Mouse (Mus musculus) lung, embryonic 16.5 days (tissue): ENCODE data around the gene Snx21. TPM values are rescaled to one million over a fixed set of nuclear protein-coding genes. Genes with fewer than 3 reads are reported as not detected.

Experiments used
- ATAC-seq: fragments of 200-750 bp; cut with Nextera tagmentation; 2 replicates; pipeline ENCODE4 v1.8.0; 2017; ENCODE audit warnings: low read depth, mild to moderate bottlenecking, moderate library complexity
- H3K27ac ChIP-seq: fragments of 300-500 bp; sonication (generic); 2 replicates; pipeline ENCODE4 v1.5.1; 2014; ENCODE audit warnings: mild to moderate bottlenecking, control low read depth, low read length
- H3K27me3 ChIP-seq: fragments of 300-500 bp; sonication (generic); 2 replicates; pipeline ENCODE4 v1.6.1; 2014; ENCODE audit warnings: low read depth, low read length, mixed read lengths; ENCODE audit not compliant: control insufficient read depth, insufficient read depth
- H3K36me3 ChIP-seq: fragments of 300-500 bp; sonication (generic); 2 replicates; pipeline ENCODE4 v1.6.1; 2014; ENCODE audit warnings: low read length; ENCODE audit not compliant: control insufficient read depth, insufficient read depth
- H3K4me1 ChIP-seq: fragments of 300-500 bp; sonication (generic); replicated peaks from 2 replicates; pipeline ENCODE4 v1.6.1; 2014; ENCODE audit warnings: low read length, mixed read lengths; ENCODE audit not compliant: control insufficient read depth, insufficient read depth
- H3K4me2 ChIP-seq: fragments of 300-500 bp; sonication (generic); 2 replicates; pipeline ENCODE4 v1.6.1; 2014; ENCODE audit warnings: low read depth, low read length, control low read depth
- H3K4me3 ChIP-seq: fragments of 300-500 bp; sonication (generic); 2 replicates; pipeline ENCODE4 v1.5.1; 2014; ENCODE audit warnings: mild to moderate bottlenecking, low read length, control low read depth
- H3K9ac ChIP-seq: fragments of 300-500 bp; sonication (generic); 2 replicates; pipeline ENCODE4 v1.6.1; 2014; ENCODE audit warnings: low read length, control low read depth
- H3K9me3 ChIP-seq: fragments of 300-500 bp; sonication (generic); 2 replicates; pipeline ENCODE4 v1.6.1; 2016; ENCODE audit warnings: low read length; ENCODE audit not compliant: control insufficient read depth
- WGBS: fragments of 180-500 bp; shearing (Covaris S2); extraction: QIAGEN DNeasy Blood & Tissue Kit; methylation state at CpG from one replicate; pipeline ENCODE4 v1.1.7; 2014; 5-methylcytosine and 5-hydroxymethylcytosine counted together
- polyA plus RNA-seq: library from polyadenylated mRNA; unstranded; fragments of >200 nt; fragmentation: Nextera tagmentation; extraction: Ambion mirVana; gene quantifications from 2 replicates; pipeline ENCODE4 v1.2.1, GENCODE M21; 2015

Gene Snx21
- polyA plus RNA-seq, 1 experiment from 2014 or later: 23.9 TPM

DNA sequence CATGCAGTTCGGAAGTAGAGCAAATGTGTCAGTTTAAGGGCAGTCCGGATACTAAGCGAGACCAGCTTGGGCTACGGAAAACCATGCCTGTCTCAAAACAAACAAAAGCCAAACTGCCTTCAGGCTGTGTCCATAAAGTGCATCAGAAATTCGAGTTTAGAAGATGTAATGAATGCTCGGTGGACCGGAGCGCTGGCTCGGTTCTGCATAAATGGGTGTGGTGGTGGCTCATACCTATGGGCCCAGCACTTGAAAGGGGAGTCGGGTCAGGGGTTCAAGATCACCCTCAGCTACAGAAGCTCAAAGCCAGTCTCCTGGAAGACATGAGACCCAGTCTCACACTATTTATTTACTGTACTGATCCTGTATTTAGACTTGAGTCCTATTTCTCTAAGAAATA, 2.2 kb downstream of the Snx21 start:
- no peak for ATAC-seq
- Histone ChIP-seq H3K36me3 (peaks cover 13% of the 10 kb centered on the region), H3K4me3 (no peak overlapping the region), H3K4me1 (peaks cover 16% of the 10 kb centered on the region), H3K9me3 (no peaks in the 10 kb centered on the region), H3K4me2 (no peak overlapping the region), H3K27ac (no peak overlapping the region), H3K27me3 (no peaks in the 10 kb centered on the region), H3K9ac (no peak overlapping the region)
- WGBS: 76% methylated on average over 10 of the region's 10 CpGs

DNA sequence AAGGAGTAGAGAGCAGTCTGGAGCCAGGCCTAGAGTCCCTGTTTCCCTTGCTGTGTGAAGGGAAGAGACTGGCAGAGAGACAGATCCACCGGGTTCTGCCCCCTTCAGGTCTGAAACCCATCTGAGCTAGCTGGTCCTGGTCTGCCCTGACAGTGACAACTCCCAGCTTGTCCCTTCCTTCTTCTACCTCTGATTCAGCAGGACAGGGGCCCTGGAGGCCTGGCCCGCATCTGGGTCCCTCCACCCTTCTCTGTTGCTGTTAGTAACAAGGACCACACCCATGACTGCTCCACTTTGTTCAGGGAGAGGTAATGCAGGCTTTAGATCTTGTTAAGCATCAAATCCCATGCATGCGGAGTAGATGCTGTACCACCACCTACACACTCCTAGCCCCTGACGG, 2.8 kb downstream of the Snx21 start:
- H3K27me3 ChIP-seq: no peaks in the 10 kb centered on the region
- H3K9me3 ChIP-seq: no peaks in the 10 kb centered on the region
- H3K4me3 ChIP-seq: no peak overlapping the region
- no peak for ATAC-seq
- peaks cover 16% of the 10 kb centered on the region for H3K36me3 ChIP-seq
- H3K9ac ChIP-seq: no peak overlapping the region
- 60% methylated on average over 4 of the region's 4 CpGs for WGBS
- H3K4me1 ChIP-seq: peaks cover 16% of the 10 kb centered on the region
- no peak overlapping the region for H3K4me2 ChIP-seq
- H3K27ac ChIP-seq: no peak overlapping the region

DNA sequence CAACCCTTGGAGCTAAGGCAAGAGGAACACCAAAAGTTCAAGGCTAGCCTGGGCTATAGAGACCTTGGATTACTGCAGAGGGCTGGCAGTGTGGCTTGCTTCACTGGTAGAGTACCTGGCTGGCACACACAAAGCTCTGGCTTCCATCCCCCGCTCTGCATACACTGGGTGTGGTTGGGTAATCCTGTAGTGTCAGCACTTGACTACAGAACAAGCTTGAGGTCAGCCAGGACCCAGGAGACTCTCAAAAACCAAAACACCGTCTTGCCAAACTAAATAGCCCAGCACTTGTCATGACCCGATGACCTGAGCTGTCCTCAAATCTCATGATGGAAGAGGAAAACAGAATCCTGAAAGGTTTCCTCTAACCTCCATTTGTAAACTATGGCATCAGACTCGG, 4.8 kb downstream of the Snx21 start:
- Histone ChIP-seq H3K4me3 (no peak overlapping the region), H3K36me3 (peaks cover 24% of the 10 kb centered on the region), H3K4me1 (peaks cover 9% of the 10 kb centered on the region), H3K4me2 (no peak overlapping the region), H3K27me3 (no peaks in the 10 kb centered on the region), H3K9me3 (no peaks in the 10 kb centered on the region), H3K27ac (no peak overlapping the region), H3K9ac (no peak overlapping the region)
- ATAC-seq: no peak
- WGBS: 48% methylated on average over 4 of the region's 4 CpGs

DNA sequence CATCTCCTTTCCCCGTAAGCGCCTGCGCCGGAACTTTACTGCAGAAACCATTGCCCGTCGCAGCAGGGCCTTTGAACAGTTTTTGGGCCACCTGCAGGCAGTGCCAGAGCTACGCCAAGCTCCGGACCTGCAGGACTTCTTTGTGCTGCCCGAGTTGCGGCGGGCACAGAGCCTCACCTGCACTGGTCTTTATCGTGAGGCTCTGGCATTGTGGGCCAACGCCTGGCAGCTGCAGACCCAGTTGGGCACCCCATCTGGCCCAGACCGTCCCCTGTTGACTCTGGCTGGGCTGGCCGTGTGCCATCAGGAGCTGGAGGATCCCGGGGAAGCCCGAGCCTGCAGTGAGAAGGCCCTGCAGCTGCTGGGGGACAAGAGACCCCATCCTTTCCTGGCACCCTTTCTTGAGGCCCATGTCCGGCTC, 6.2 kb downstream of the Snx21 start:
- H3K27ac ChIP-seq: no peak overlapping the region
- no peaks in the 10 kb centered on the region for H3K27me3 ChIP-seq
- H3K9ac ChIP-seq: no peak overlapping the region
- WGBS: 83% methylated on average over 18 of the region's 18 CpGs
- ATAC-seq: no peak
- no peaks in the 10 kb centered on the region for H3K9me3 ChIP-seq
- no peak overlapping the region for H3K4me2 ChIP-seq
- peaks cover 4% of the 10 kb centered on the region for H3K4me1 ChIP-seq
- no peak overlapping the region for H3K4me3 ChIP-seq
- peaks cover 24% of the 10 kb centered on the region for H3K36me3 ChIP-seq

DNA sequence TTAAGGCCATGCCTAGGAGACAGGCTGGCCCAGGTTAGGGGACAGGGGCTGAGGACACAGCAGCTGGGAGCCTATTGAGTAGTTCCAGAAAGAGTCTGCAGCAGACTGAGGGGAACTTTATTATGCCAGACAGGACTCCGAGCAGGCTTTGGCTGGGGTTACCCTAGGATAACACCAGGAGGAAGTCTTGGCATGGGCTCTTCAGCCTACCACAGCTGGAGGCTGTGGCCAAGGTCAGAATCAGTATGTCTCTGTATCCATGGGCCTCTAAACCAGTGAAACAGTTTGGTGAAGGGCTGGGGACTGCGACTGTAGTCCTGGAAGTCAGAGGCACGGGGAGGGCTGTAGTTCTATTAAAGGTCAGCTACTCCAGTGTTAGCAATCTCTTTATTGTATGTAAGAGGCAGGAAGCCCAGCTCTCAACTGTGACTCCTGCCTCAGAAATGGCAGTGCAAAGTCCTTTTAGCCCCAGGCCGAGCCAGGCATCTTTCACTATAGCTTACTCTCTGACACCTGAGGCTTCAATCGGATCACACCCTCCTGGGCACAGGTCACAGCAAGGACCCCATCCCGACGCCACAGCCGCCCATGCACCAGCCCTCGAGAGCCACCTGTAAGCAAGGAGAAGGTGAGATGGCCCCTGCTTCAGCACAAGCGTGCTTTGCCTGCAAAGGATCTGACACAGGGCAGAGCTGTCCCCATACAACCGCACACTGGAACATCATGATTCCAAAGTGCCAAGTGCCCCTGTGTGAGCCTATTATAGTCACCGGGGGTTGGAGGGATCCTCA, 7.0 kb downstream of the Snx21 start:
- H3K27ac ChIP-seq: no peak overlapping the region
- H3K9me3 ChIP-seq: no peaks in the 10 kb centered on the region
- H3K4me3 ChIP-seq: no peak overlapping the region
- H3K4me1 ChIP-seq: no peaks in the 10 kb centered on the region; the same call in 1 of the 2 replicates
- peaks cover 24% of the 10 kb centered on the region for H3K36me3 ChIP-seq
- H3K4me2 ChIP-seq: no peak overlapping the region
- no peak overlapping the region for H3K9ac ChIP-seq
- ATAC-seq: no peak
- WGBS: 93% methylated on average over 12 of the region's 12 CpGs
- no peaks in the 10 kb centered on the region for H3K27me3 ChIP-seq

DNA sequence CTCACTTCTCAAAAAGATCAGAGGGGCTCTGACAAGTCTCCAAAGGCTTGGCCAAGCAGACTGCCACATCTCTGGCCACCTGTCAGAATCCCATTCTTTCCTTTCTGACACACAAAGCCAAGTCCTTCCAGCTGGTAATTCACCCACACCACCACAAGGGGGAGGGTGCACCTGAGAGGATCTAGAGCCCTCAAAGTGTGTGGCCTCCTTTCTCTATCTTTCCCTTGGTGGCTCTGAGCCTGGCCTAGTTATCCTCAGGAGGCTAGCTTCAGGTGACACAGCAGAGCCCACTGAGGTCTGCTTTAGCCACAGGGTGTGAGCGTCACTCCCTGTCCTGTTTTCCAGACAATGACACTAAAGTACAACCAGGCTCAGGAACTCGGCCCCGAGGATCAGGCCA, 7.6 kb downstream of the Snx21 start:
- H3K36me3 ChIP-seq: peaks cover 27% of the 10 kb centered on the region
- no peak for ATAC-seq
- no peaks in the 10 kb centered on the region for H3K27me3 ChIP-seq
- no peak overlapping the region for H3K4me3 ChIP-seq
- no peak overlapping the region for H3K9ac ChIP-seq
- 69% methylated on average over 3 of the region's 3 CpGs for WGBS
- no peaks in the 10 kb centered on the region for H3K9me3 ChIP-seq
- H3K4me2 ChIP-seq: no peak overlapping the region
- H3K27ac ChIP-seq: no peak overlapping the region
- H3K4me1 ChIP-seq: no peaks in the 10 kb centered on the region

DNA sequence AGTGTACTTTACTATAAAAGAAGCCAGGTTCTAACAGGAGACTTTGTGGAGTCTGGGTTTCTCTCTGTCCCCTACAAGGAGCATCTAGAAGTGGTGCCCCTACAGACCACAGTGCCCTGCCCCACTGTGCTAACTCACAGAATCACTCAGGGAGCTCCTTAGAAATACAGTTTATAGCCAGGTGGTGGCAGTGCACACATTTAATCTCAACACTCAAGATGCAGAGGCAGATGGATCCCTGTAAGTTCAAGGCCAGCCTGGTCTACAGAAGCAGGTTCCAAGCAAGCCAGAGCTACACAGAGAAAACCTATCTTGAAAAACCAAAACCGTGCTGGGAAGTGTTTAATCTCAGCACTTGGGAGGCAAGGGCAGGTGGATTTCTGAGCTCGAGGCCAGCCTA, 8.1 kb downstream of the Snx21 start:
- no peak overlapping the region for H3K9ac ChIP-seq
- no peaks in the 10 kb centered on the region for H3K4me1 ChIP-seq
- no peaks in the 10 kb centered on the region for H3K9me3 ChIP-seq
- WGBS: 83% methylated on average over 2 of the region's 2 CpGs
- H3K36me3 ChIP-seq: peaks cover 27% of the 10 kb centered on the region
- H3K4me2 ChIP-seq: no peak overlapping the region
- no peaks in the 10 kb centered on the region for H3K27me3 ChIP-seq
- ATAC-seq: no peak
- H3K27ac ChIP-seq: no peak overlapping the region
- H3K4me3 ChIP-seq: no peak overlapping the region

DNA sequence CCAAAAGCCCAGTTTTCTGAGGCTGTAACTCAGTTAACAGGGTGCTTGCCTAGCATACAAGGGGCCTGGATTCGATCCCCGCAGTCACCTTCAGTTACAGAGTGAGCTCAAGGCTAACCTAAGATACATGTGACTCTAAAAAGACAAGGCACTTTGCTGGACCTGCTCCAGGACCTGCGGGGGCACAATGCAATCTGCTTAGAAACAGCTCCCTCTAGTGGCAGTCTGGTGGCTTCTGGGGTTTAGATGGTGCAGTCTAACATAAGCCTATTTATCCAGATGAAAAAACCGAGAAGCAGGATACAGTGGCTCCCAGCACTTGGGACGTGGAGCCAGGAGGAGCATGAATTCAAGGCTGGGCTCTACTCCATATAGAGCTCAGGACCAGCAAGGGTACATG, 8.7 kb downstream of the Snx21 start:
- no peak overlapping the region for H3K27ac ChIP-seq
- no peak overlapping the region for H3K9ac ChIP-seq
- H3K4me3 ChIP-seq: no peak overlapping the region
- no peaks in the 10 kb centered on the region for H3K27me3 ChIP-seq
- H3K36me3 ChIP-seq: peaks cover 28% of the 10 kb centered on the region
- ATAC-seq: peak; percentile 63
- no peaks in the 10 kb centered on the region for H3K9me3 ChIP-seq
- H3K4me2 ChIP-seq: no peak overlapping the region
- WGBS: 28% methylated on average over 5 of the region's 5 CpGs
- no peaks in the 10 kb centered on the region for H3K4me1 ChIP-seq

DNA sequence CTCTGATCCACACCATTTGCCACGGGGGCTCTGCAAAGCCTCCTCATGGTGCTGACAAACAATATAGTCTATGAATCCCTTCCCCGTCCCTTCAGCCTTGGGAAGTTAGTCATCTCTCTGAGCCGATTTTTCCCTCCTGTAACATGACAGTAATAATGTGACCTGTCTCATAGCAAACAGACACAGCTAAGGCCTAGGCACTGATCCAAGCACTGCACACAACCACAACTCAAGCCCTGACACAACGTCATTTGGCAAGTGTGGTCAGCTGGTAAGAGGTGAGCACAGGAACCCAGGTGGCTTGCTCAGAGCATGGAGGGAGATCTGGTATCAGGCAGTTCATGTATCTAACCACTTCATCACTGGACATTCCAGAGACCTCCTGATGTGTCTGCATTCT, 10.2 kb downstream of the Snx21 start:
- H3K27ac ChIP-seq: no peak overlapping the region
- ATAC-seq: no peak
- H3K36me3 ChIP-seq: peaks cover 32% of the 10 kb centered on the region
- H3K9me3 ChIP-seq: no peaks in the 10 kb centered on the region
- 76% methylated on average over 4 of the region's 4 CpGs for WGBS
- no peaks in the 10 kb centered on the region for H3K4me1 ChIP-seq
- no peaks in the 10 kb centered on the region for H3K27me3 ChIP-seq
- no peak overlapping the region for H3K4me3 ChIP-seq
- no peak overlapping the region for H3K9ac ChIP-seq
- H3K4me2 ChIP-seq: no peak overlapping the region
